Mouse (Mus musculus): ENCODE measurements around the gene Usp24. TPM values are rescaled to one million over a fixed set of nuclear protein-coding genes. Genes with fewer than 3 reads are reported as not detected.
A peak's percentile ranks its signal among the peaks of the same experiment; 100 is the strongest.

Usp24 gene
- polyA plus RNA-seq, 1 experiment from 2014 or later: 8.7 TPM

GRCm38 (mm10) chr4:106301346-106301745, 14.7 kb upstream of the Usp24 start:
- H3K4me1 ChIP-seq: no peaks in the 10 kb centered on the region
- H3K36me3 ChIP-seq: no peaks in the 10 kb centered on the region
- WGBS: 85% methylated on average over 6 of the region's 6 CpGs
- no peaks in the 10 kb centered on the region for H3K27me3 ChIP-seq (ENCODE audit: insufficient read depth, poor library complexity, severe bottlenecking)
- no peaks in the 10 kb centered on the region for H3K9me3 ChIP-seq
- DNase-seq (ENCODE audit: low spot score): no peak
- H3K27ac ChIP-seq: no peak overlapping the region
- H3K4me3 ChIP-seq: no peak overlapping the region

- Histone ChIP-seq H3K9me3 (no peaks in the 10 kb centered on the region), H3K4me3 (no peak overlapping the region), H3K27me3 (ENCODE audit: insufficient read depth, poor library complexity, severe bottlenecking) (no peaks in the 10 kb centered on the region), H3K27ac (no peak overlapping the region), H3K36me3 (no peaks in the 10 kb centered on the region), H3K4me1 (no peaks in the 10 kb centered on the region)
- DNase-seq (ENCODE audit: low spot score): no peak
- 93% methylated on average over 3 of the region's 3 CpGs for WGBS
Observed at GRCm38 (mm10) chr4:106308090-106308489, 7.9 kb upstream of the Usp24 start.

- H3K36me3 ChIP-seq: no peaks in the 10 kb centered on the region
- H3K4me3 ChIP-seq: no peak overlapping the region
- H3K27ac ChIP-seq: no peak overlapping the region
- WGBS: 88% methylated on average over 8 of the region's 8 CpGs
- H3K4me1 ChIP-seq: peaks cover 12% of the 10 kb centered on the region
- no peak for DNase-seq (ENCODE audit: low spot score)
- H3K27me3 ChIP-seq (ENCODE audit: insufficient read depth, poor library complexity, severe bottlenecking): no peaks in the 10 kb centered on the region
- H3K9me3 ChIP-seq: no peaks in the 10 kb centered on the region
Observed at GRCm38 (mm10) chr4:106312651-106313050, 3.4 kb upstream of the Usp24 start.

DNA sequence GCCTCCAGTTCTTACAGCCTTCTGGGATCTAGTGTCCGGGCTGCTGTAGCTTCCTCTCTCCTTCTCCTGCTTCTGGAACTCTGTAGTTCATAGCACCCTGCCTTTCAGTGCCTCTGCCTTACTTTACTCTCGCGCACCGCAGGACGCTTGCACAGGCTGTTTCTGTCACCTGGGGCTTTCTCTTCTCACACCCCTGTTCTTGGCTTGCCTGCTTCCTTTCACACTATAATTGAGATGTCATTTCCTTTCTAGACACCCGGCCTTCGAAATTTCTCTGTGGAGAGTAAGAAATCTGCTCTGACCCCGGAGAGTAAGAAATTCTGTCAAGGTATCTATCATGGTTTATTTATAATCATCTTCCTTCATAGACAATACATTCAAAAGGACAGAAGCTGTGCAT, 2.9 kb upstream of the Usp24 start:
- Histone ChIP-seq H3K36me3 (no peaks in the 10 kb centered on the region), H3K27me3 (ENCODE audit: insufficient read depth, poor library complexity, severe bottlenecking) (no peaks in the 10 kb centered on the region), H3K4me3 (no peak overlapping the region), H3K27ac (no peak overlapping the region), H3K4me1 (peaks cover 17% of the 10 kb centered on the region), H3K9me3 (no peaks in the 10 kb centered on the region)
- 91% methylated on average over 8 of the region's 8 CpGs for WGBS
- DNase-seq (ENCODE audit: low spot score): no peak

GRCm38 (mm10) chr4:106313874-106314273, 2.1 kb upstream of the Usp24 start:
- DNase-seq (ENCODE audit: low spot score): no peak
- Histone ChIP-seq H3K4me3 (no peak overlapping the region), H3K4me1 (peaks cover 24% of the 10 kb centered on the region), H3K27ac (no peak overlapping the region), H3K27me3 (ENCODE audit: insufficient read depth, poor library complexity, severe bottlenecking) (no peaks in the 10 kb centered on the region), H3K36me3 (no peaks in the 10 kb centered on the region), H3K9me3 (no peaks in the 10 kb centered on the region)
- WGBS: 33% methylated on average over 4 of the region's 4 CpGs

DNA sequence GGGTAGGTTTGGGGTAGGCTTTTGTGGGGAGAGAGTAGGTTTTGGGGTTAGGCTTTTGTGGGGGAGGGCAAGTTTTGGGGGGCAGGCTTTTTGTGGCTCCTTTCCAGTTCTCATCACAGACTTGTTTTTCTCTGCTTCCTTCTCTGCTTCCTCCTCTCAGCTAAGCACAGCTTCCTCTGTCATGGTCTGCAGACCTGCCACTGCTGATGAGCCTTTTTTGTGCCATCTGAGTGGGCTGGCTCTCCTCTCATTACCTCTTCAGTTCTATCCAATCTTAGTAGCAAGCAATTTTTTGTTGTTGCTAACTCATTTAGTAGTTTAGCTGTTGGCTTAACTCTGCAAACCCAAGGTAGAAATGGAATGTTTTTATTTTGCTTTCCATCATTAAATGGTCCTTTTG, 1.7 kb upstream of the Usp24 start:
- no peak overlapping the region for H3K4me3 ChIP-seq
- no peaks in the 10 kb centered on the region for H3K36me3 ChIP-seq
- no peaks in the 10 kb centered on the region for H3K27me3 ChIP-seq (ENCODE audit: insufficient read depth, poor library complexity, severe bottlenecking)
- H3K27ac ChIP-seq: no peak overlapping the region
- no peaks in the 10 kb centered on the region for H3K9me3 ChIP-seq
- DNase-seq (ENCODE audit: low spot score): no peak
- peaks cover 27% of the 10 kb centered on the region for H3K4me1 ChIP-seq

GRCm38 (mm10) chr4:106316351-106317178, 552 bp downstream of the Usp24 start:
- H3K4me3 ChIP-seq: peak overlapping the region; percentile 98
- H3K36me3 ChIP-seq: no peaks in the 10 kb centered on the region
- no peaks in the 10 kb centered on the region for H3K9me3 ChIP-seq
- peak; percentile 81 for DNase-seq (ENCODE audit: low spot score)
- peaks cover 36% of the 10 kb centered on the region for H3K4me1 ChIP-seq
- peak overlapping the region; percentile 100 for H3K27ac ChIP-seq
- H3K27me3 ChIP-seq (ENCODE audit: insufficient read depth, poor library complexity, severe bottlenecking): no peaks in the 10 kb centered on the region
- under 1% methylated on average over 81 of the region's 81 CpGs for WGBS

- Histone ChIP-seq H3K4me3 (peak overlapping the region; percentile 98), H3K36me3 (no peaks in the 10 kb centered on the region), H3K27ac (peak overlapping the region; percentile 100), H3K27me3 (ENCODE audit: insufficient read depth, poor library complexity, severe bottlenecking) (no peaks in the 10 kb centered on the region), H3K9me3 (no peaks in the 10 kb centered on the region), H3K4me1 (peaks cover 36% of the 10 kb centered on the region)
- peak; percentile 77 for DNase-seq (ENCODE audit: low spot score)
- WGBS: 17% methylated on average over 19 of the region's 19 CpGs
Observed at GRCm38 (mm10) chr4:106317179-106318055, 1.4 kb downstream of the Usp24 start.

- Histone ChIP-seq H3K9me3 (no peaks in the 10 kb centered on the region), H3K4me1 (peaks cover 38% of the 10 kb centered on the region), H3K27me3 (ENCODE audit: insufficient read depth, poor library complexity, severe bottlenecking) (no peaks in the 10 kb centered on the region), H3K27ac (no peak overlapping the region; the same call in 1 of the 2 replicates), H3K36me3 (no peaks in the 10 kb centered on the region), H3K4me3 (peak overlapping the region; percentile 98)
- 89% methylated on average over 4 of the region's 4 CpGs for WGBS
- no peak for DNase-seq (ENCODE audit: low spot score)
Observed at GRCm38 (mm10) chr4:106318208-106318607, 2.2 kb downstream of the Usp24 start.

DNA sequence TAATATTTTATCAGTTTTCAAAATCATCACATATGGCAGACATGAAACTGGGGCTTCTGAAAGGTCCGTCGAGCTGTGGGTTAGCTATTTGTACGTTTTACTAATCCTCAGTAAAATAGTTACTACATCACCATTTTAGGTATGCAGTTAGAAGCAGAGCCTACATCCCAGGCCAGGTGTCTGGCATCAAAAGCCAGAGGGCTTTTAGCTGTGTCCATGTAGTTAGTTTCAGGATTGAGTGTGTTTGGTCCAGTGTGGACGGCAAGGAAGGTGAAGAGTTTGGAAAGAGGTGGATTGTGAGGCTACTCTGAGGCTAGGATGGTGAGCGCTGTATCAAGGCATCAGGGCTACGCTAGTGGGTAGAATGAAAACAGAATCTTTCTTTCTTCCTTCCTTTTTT, 3.0 kb downstream of the Usp24 start:
- Histone ChIP-seq H3K36me3 (no peaks in the 10 kb centered on the region), H3K9me3 (no peaks in the 10 kb centered on the region), H3K27ac (no peak overlapping the region), H3K4me3 (no peak overlapping the region), H3K27me3 (ENCODE audit: insufficient read depth, poor library complexity, severe bottlenecking) (no peaks in the 10 kb centered on the region), H3K4me1 (peaks cover 39% of the 10 kb centered on the region)
- WGBS: 86% methylated on average over 6 of the region's 6 CpGs
- DNase-seq (ENCODE audit: low spot score): no peak

DNA sequence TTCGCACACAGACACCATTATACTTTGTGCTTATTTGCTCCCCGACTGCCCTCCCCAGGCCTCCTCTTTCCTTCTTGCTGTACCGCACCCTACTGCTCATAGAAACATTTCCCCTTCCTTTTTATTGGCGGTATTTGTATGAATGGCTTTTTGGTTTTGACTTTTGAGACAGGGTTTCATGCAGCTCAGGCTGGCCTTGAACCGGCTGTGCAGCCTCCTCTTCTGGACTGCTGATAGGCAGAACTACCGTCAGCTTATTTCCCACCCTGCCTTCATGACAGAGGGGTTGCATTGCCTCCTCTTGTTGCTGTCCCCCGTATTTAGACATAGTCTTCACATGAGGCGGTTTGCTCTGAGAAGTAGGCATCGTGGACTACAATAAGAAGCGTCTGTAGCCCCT, 6.8 kb downstream of the Usp24 start:
- Histone ChIP-seq H3K36me3 (0 out of 2 replicates have a peak, but pooled peaks cover 3% of the 10 kb centered on the region), H3K4me3 (no peak overlapping the region), H3K9me3 (no peaks in the 10 kb centered on the region), H3K4me1 (peaks cover 42% of the 10 kb centered on the region), H3K27ac (no peak overlapping the region), H3K27me3 (ENCODE audit: insufficient read depth, poor library complexity, severe bottlenecking) (no peaks in the 10 kb centered on the region)
- no peak for DNase-seq (ENCODE audit: low spot score)
- 91% methylated on average over 10 of the region's 10 CpGs for WGBS

DNA sequence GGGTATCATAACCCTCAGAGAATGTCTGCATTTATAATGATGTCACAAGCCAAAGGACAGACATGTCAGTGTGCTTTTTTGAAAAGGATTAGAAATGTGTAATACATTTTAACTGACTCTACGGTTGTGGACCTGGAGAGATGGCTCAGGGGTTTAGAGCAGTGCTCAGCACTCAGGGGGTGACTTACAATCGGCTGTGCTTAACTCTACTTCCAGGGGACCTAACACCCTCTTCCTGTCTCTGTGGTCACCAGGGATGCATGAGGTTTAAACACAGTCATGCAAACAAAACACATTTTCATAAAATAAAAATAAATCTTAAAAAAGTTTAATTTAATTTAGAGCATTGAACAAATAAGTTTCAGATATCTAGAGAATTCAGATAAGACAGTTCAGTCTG, 7.3 kb downstream of the Usp24 start:
- Histone ChIP-seq H3K4me3 (no peak overlapping the region), H3K9me3 (no peaks in the 10 kb centered on the region), H3K36me3 (0 out of 2 replicates have a peak, but pooled peaks cover 3% of the 10 kb centered on the region), H3K27ac (no peak overlapping the region), H3K27me3 (ENCODE audit: insufficient read depth, poor library complexity, severe bottlenecking) (no peaks in the 10 kb centered on the region), H3K4me1 (peaks cover 38% of the 10 kb centered on the region)
- 74% methylated on average over 2 of the region's 2 CpGs for WGBS
- DNase-seq (ENCODE audit: low spot score): no peak

DNA sequence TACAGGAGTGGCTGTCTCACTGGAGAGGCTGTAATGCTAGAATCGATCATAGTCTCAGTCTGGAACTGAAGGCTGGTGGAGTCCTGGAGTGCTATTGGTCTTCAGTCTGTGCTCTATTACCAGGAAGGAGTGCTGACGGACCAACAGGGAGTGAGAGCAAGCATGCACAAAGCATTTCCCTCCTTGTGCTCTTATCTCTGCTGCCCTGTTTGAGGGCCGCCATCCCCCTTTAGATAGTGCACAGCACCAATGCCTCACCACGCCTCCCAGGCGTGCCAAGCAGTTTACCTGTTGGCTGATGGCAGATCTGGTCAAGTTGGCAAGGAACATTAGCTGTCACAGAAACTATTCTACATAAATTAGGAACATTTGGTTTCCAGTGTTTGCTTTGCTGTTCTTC, 11.4 kb downstream of the Usp24 start:
- peak; percentile 86 for DNase-seq (ENCODE audit: low spot score)
- H3K36me3 ChIP-seq: 0 out of 2 replicates have a peak, but pooled peaks cover 3% of the 10 kb centered on the region
- peak overlapping the region; percentile 64; the same call in 1 of the 2 replicates for H3K27ac ChIP-seq
- WGBS: 17% methylated on average over 5 of the region's 5 CpGs
- peaks cover 37% of the 10 kb centered on the region for H3K4me1 ChIP-seq
- H3K4me3 ChIP-seq: no peak overlapping the region
- H3K9me3 ChIP-seq: no peaks in the 10 kb centered on the region
- no peaks in the 10 kb centered on the region for H3K27me3 ChIP-seq (ENCODE audit: insufficient read depth, poor library complexity, severe bottlenecking)

Measured in heart, embryonic 10.5 days (tissue).